Mouse (Mus musculus): Measurements from ENCODE around the gene Mixl1.

GRCm38 (mm10) chr1:180718756-180719155 lies 21.9 kb upstream of the Mixl1 start:
- TF ChIP-seq CTCF (IDR thresholded peaks at IDR 0.05; ENCODE audit: insufficient read depth, low read depth, low read length) (no peak), POLR2A (IDR thresholded peaks at IDR 0.05; ENCODE audit: insufficient read depth, low read depth, low read length) (no peak)
